Mouse (Mus musculus) spleen, adult 10 weeks (tissue): ENCODE data around the gene Mms22l. TPM values are rescaled to one million over a fixed set of nuclear protein-coding genes. Genes with fewer than 3 reads are reported as not detected.

Source experiments
- polyA plus RNA-seq: library from polyadenylated mRNA; stranded (reverse); fragments of 350-450 nt; fragmentation: Illumina TruSeq; extraction: RNeasy Lipid Tissue Mini Kit (QIAGEN cat#74804); gene quantifications from one replicate; pipeline ENCODE4 v1.2.3, GENCODE M21; 2015; ENCODE audit warnings: low replicate concordance; ENCODE audit not compliant: insufficient read depth

The Mms22l gene
- polyA plus RNA-seq = 11.4 TPM

DNA sequence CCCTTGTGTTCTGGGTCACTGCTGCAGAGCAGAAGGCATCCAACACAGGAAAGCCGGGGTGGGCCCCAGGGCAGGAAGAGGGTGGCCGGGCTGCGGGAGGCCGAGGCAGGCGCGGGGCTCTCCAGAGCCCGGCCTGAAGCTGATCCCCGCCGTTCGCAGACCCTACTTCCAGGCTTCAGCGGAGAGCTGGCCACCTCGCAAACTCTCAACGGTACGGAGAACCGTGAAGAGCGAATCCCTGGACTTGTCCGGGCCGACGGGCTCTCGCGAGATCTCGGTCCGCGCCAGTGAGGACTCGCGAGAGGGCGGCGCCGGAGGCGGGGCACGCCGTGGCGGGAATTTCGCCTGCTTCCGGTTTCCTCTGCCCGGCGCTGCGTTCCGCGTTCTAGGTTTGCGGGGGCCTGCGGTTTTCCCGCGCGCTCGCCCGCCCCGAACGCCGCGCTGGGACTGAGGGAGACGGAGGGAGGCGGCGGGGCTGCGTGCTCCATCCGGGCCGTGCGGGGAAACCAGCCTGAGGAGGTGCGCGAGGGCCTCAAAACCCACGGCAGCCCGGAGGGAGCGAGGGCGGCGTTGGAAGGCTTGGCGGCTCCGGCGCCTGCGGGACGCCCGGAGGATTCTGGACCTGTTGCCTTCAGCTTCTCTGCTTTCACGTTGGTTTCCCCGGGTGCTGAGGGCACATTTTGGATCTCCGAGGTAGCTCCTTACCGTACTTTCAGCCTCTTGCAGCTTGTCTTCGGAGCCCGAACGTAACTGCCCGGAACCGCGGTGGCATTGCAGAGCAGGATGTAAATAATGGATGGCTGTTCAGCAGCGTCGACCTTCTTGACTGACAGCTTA lies at the start of gene Mms22l:
Gene Mms22l (plus strand): TSS at position 336 of the 837 bp plus-strand sequence.

